Mouse (Mus musculus) bone marrow macrophage, adult 2 months (primary cell): ENCODE data around the gene Trappc3.

Source experiments
- CTCF ChIP-seq: IDR thresholded peaks from 2 replicates; pipeline ENCODE4 v1.5.1; 2012; ENCODE audit warnings: low read depth, mild to moderate bottlenecking, low read length, moderate library complexity
- POLR2A ChIP-seq: IDR thresholded peaks from 2 replicates; pipeline ENCODE4 v1.6.1; 2012; ENCODE audit warnings: mild to moderate bottlenecking, low read depth, low read length, borderline replicate concordance

DNA sequence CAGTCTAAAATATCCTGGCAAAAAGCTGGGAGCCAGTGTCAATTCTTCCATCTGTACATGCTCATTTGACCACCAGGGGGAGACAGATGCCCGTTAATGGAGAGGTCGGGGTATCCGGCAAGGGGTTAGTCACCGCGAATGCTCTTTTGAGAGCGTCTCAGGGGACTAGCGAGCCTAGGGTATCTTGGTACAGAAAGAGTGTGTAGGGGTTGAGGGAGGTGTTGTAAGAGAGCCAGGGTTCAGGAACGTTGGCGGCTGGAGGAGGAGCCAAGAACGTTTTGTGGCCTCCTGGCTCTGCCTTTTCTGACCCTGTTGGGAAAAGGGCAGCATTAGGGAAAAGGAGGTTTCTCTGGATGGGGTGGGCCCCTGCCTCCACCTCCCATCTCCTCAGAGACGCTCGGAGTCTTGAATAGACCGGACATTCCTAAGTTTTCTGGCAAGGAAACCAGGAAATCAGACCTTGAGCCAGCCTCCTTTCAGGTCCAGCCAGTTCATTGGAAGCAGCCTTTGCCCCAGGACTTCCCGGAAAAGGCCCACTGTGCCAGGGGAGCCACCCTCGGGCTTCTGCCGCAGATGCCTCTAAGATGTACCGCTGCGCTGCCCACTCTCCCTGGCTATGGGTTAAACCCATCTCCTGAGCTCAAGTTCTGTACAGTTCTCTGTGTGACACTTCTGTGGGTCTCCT, 34.9 kb upstream of the Trappc3 start:
- peak; percentile 96 for TF ChIP-seq CTCF
- TF ChIP-seq POLR2A = no peak
